Mouse (Mus musculus): ENCODE measurements around the gene Zpbp2.

DNA sequence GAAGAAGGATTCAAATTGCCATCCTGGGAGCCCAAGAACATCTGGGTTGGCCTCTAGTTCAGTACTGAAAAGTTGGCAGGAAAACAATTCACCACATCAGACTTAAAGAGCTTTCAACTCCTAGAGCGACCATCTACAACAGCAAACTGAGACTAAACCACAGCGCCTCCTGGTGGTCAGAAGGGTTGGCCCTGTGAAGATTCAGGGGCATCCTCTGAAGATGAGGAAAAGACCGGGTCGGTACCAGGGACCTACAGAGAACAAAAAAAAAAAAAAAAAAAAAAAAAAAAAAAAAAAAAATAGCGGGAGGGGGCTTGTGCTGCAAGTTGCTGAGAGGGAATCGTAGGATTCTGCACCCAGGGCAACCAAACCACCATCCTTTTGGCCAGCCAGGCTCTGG, 46.5 kb downstream of the Zpbp2 start:
- TF ChIP-seq GATA1 (IDR thresholded peaks at IDR 0.05; ENCODE audit: low read length) (no peak), TAL1 (IDR thresholded peaks at IDR 0.05; ENCODE audit: low read length) (no peak)
